Mouse (Mus musculus): ENCODE data around the gene Myo1a.

- TF ChIP-seq HCFC1 (IDR thresholded peaks at IDR 0.05; ENCODE audit: borderline replicate concordance, insufficient read depth, low read length) (no peak), CHD2 (IDR thresholded peaks at IDR 0.05; ENCODE audit: low read depth, low read length) (no peak), ZC3H11A (IDR thresholded peaks at IDR 0.05; ENCODE audit: borderline replicate concordance, low read depth, low read length) (no peak), MAFK (IDR thresholded peaks at IDR 0.05; ENCODE audit: insufficient read depth, low read depth, low read length) (no peak), ZNF384 (IDR thresholded peaks at IDR 0.05; ENCODE audit: low read depth, low read length) (no peak)
Measured at GRCm38 (mm10) chr10:127682886-127683285, 22.1 kb upstream of the Myo1a start.

All from ES-E14 (cell line).